Mouse (Mus musculus) testis, adult 2 months (tissue): Measurements from ENCODE around the gene Ank3.

Experiments used
- CTCF ChIP-seq: fragments of 200-500 bp; IDR thresholded peaks from 2 replicates; pipeline ENCODE4 v1.5.1; 2012; ENCODE audit warnings: low read depth, mild to moderate bottlenecking, inconsistent platforms, low read length, moderate library complexity; ENCODE audit not compliant: control insufficient read depth, insufficient read depth, insufficient replicate concordance
- POLR2A ChIP-seq: fragments of 200-500 bp; IDR thresholded peaks from 2 replicates; pipeline ENCODE4 v1.6.1; 2012; ENCODE audit warnings: low read depth, mild to moderate bottlenecking, inconsistent platforms, low read length, moderate library complexity; ENCODE audit not compliant: control insufficient read depth

GRCm38 (mm10) chr10:69386767-69387166 lies 11.8 kb upstream of the Ank3 start:
- TF ChIP-seq POLR2A (no peak), CTCF (no peak)
